Mouse (Mus musculus) hindbrain, postnatal 0 days (tissue): ENCODE measurements at regions not wholly inside any gene's neighbourhood (a gene's known extent, or its start where the extent isn't known, plus 50 kb on each side); places are given as distances from the start of the nearest gene placed in this dataset.

Experiments used
- ATAC-seq: fragments of 200-750 bp; cut with Nextera tagmentation; 2 replicates; pipeline ENCODE4 v1.8.0; 2017; ENCODE audit warnings: mild to moderate bottlenecking, moderate TSS enrichment, moderate library complexity
- DNase-seq: peaks from one replicate; pipeline ENCODE4 v3.0.0-alpha.2; 2015; ENCODE audit warnings: low spot score
- H3K27ac ChIP-seq: fragments of 300-500 bp; sonication (generic); 2 replicates; pipeline ENCODE4 v1.5.1; 2014; ENCODE audit warnings: mild to moderate bottlenecking
- H3K27me3 ChIP-seq: fragments of 300-500 bp; sonication (generic); 2 replicates; pipeline ENCODE4 v1.6.1; 2014; ENCODE audit warnings: low read length, mixed read lengths; ENCODE audit not compliant: insufficient read depth
- H3K36me3 ChIP-seq: fragments of 300-500 bp; sonication (generic); 2 replicates; pipeline ENCODE4 v1.6.1; 2014; ENCODE audit warnings: low read length, mixed read lengths; ENCODE audit not compliant: insufficient read depth
- H3K4me1 ChIP-seq: fragments of 300-500 bp; sonication (generic); 2 replicates; pipeline ENCODE4 v1.6.1; 2014; ENCODE audit warnings: antibody characterized with exemption, low read length, mixed read lengths; ENCODE audit not compliant: insufficient read depth
- H3K4me2 ChIP-seq: fragments of 300-500 bp; sonication (generic); 2 replicates; pipeline ENCODE4 v1.6.1; 2014; ENCODE audit warnings: low read depth, mild to moderate bottlenecking, low read length, moderate library complexity, mixed read lengths
- H3K4me3 ChIP-seq: fragments of 300-500 bp; sonication (generic); 2 replicates; pipeline ENCODE4 v1.5.1; 2014; ENCODE audit warnings: low read length
- H3K9ac ChIP-seq: fragments of 300-500 bp; sonication (generic); replicated peaks from 2 replicates; pipeline ENCODE4 v1.6.1; 2014; ENCODE audit warnings: mild to moderate bottlenecking, low read length, moderate library complexity, mixed read lengths
- H3K9me3 ChIP-seq: fragments of 300-500 bp; sonication (generic); 2 replicates; pipeline ENCODE4 v1.6.1; 2016; ENCODE audit warnings: low read length, mixed read lengths
- CTCF ChIP-seq: IDR thresholded peaks from 2 replicates; pipeline ENCODE4 v1.5.1; 2016; ENCODE audit warnings: antibody characterized with exemption, control low read depth, low read depth
- WGBS: fragments of 180-500 bp; shearing (Covaris S2); extraction: QIAGEN DNeasy Blood & Tissue Kit; methylation state at CpG from one replicate; pipeline ENCODE4 v1.1.7; 2014; 5-methylcytosine and 5-hydroxymethylcytosine counted together

- H3K4me1 ChIP-seq = no peaks in the 10 kb centered on the region
- DNase-seq (no peak), ATAC-seq (no peak)
- no peak for TF ChIP-seq CTCF
- H3K9ac ChIP-seq = no peak overlapping the region
- H3K9me3 ChIP-seq = no peaks in the 10 kb centered on the region
- H3K36me3 ChIP-seq = no peaks in the 10 kb centered on the region
- H3K4me3 ChIP-seq = no peak overlapping the region
- WGBS = 88% methylated on average over 3 of the region's 3 CpGs
- H3K4me2 ChIP-seq = no peak overlapping the region
- no peak overlapping the region for H3K27ac ChIP-seq
- H3K27me3 ChIP-seq = no peaks in the 10 kb centered on the region
Observed at GRCm38 (mm10) chr14:74397202-74397601, 243.4 kb upstream of the Htr2a start.

GRCm38 (mm10) chr14:74409441-74409840, 231.2 kb upstream of the Htr2a start:
- no peak overlapping the region for H3K9ac ChIP-seq
- no peak for TF ChIP-seq CTCF
- ATAC-seq = no peak
- H3K27me3 ChIP-seq = no peaks in the 10 kb centered on the region
- no peak overlapping the region for H3K4me2 ChIP-seq
- no peak for DNase-seq
- H3K4me3 ChIP-seq = no peak overlapping the region
- no peak overlapping the region for H3K27ac ChIP-seq
- H3K4me1 ChIP-seq = no peaks in the 10 kb centered on the region
- 71% methylated on average over 1 of the region's 1 CpGs for WGBS
- H3K36me3 ChIP-seq = no peaks in the 10 kb centered on the region
- no peaks in the 10 kb centered on the region for H3K9me3 ChIP-seq

GRCm38 (mm10) chr14:74428226-74428625, 212.4 kb upstream of the Htr2a start:
- Histone ChIP-seq H3K27ac (no peak overlapping the region), H3K36me3 (no peaks in the 10 kb centered on the region), H3K27me3 (no peaks in the 10 kb centered on the region), H3K4me3 (no peak overlapping the region), H3K4me1 (no peaks in the 10 kb centered on the region), H3K9me3 (no peaks in the 10 kb centered on the region), H3K9ac (no peak overlapping the region), H3K4me2 (no peak overlapping the region)
- ATAC-seq = no peak
- DNase-seq = no peak
- WGBS = 67% methylated on average over 3 of the region's 3 CpGs
- TF ChIP-seq CTCF = no peak

- 42% methylated on average over 2 of the region's 2 CpGs for WGBS
Observed at GRCm38 (mm10) chr14:74464027-74464682, 176.5 kb upstream of the Htr2a start.

GRCm38 (mm10) chr14:74495504-74495903, 145.1 kb upstream of the Htr2a start:
- DNase-seq = no peak
- H3K9me3 ChIP-seq = no peaks in the 10 kb centered on the region

More at GRCm38 (mm10) chr14:74464027-74464682, 176.5 kb upstream of the Htr2a start:
- Histone ChIP-seq H3K4me3 (no peak overlapping the region), H3K27me3 (no peaks in the 10 kb centered on the region), H3K4me2 (no peak overlapping the region), H3K27ac (no peak overlapping the region), H3K4me1 (no peaks in the 10 kb centered on the region), H3K36me3 (no peaks in the 10 kb centered on the region), H3K9ac (no peak overlapping the region), H3K9me3 (no peaks in the 10 kb centered on the region)
- no peak for TF ChIP-seq CTCF
- ATAC-seq = no peak
- no peak for DNase-seq

GRCm38 (mm10) chr14:74511521-74511920, 129.1 kb upstream of the Htr2a start:
- WGBS = 82% methylated on average over 2 of the region's 2 CpGs
- DNase-seq (no peak), ATAC-seq (no peak)
- Histone ChIP-seq H3K9ac (no peak overlapping the region), H3K4me3 (no peak overlapping the region), H3K4me1 (no peaks in the 10 kb centered on the region), H3K36me3 (no peaks in the 10 kb centered on the region), H3K4me2 (no peak overlapping the region), H3K9me3 (no peaks in the 10 kb centered on the region), H3K27me3 (no peaks in the 10 kb centered on the region), H3K27ac (no peak overlapping the region)
- no peak for TF ChIP-seq CTCF

More at GRCm38 (mm10) chr14:74495504-74495903, 145.1 kb upstream of the Htr2a start:
- no peak overlapping the region for H3K4me2 ChIP-seq
- no peak overlapping the region for H3K27ac ChIP-seq
- no peak overlapping the region for H3K4me3 ChIP-seq
- no peaks in the 10 kb centered on the region for H3K36me3 ChIP-seq
- H3K9ac ChIP-seq = no peak overlapping the region
- H3K27me3 ChIP-seq = no peaks in the 10 kb centered on the region
- no peak for TF ChIP-seq CTCF
- H3K4me1 ChIP-seq = no peaks in the 10 kb centered on the region
- ATAC-seq = no peak

GRCm38 (mm10) chr14:74516451-74516850, 124.2 kb upstream of the Htr2a start:
- Histone ChIP-seq H3K4me2 (no peak overlapping the region), H3K27ac (no peak overlapping the region), H3K9me3 (no peaks in the 10 kb centered on the region), H3K36me3 (no peaks in the 10 kb centered on the region), H3K9ac (no peak overlapping the region), H3K4me1 (no peaks in the 10 kb centered on the region), H3K27me3 (no peaks in the 10 kb centered on the region), H3K4me3 (no peak overlapping the region)
- DNase-seq (no peak), ATAC-seq (no peak)
- 85% methylated on average over 3 of the region's 3 CpGs for WGBS
- TF ChIP-seq CTCF = no peak
